Mouse (Mus musculus) kidney, embryonic 16.5 days (tissue): Measurements from ENCODE around the gene Itgb3. TPM values are rescaled to one million over a fixed set of nuclear protein-coding genes. Genes with fewer than 3 reads are reported as not detected.

Experiments
- ATAC-seq: fragments of 200-750 bp; cut with Nextera tagmentation; 2 replicates; pipeline ENCODE4 v1.8.0; 2017; ENCODE audit warnings: moderate TSS enrichment; ENCODE audit not compliant: low FRiP score, low TSS enrichment
- H3K27ac ChIP-seq: fragments of 300-500 bp; sonication (generic); 2 replicates; pipeline ENCODE4 v1.5.1; 2014; ENCODE audit warnings: low read length
- H3K27me3 ChIP-seq: fragments of 300-500 bp; sonication (generic); 2 replicates; pipeline ENCODE4 v1.6.1; 2014; ENCODE audit warnings: low read length, control low read depth, mixed read lengths; ENCODE audit not compliant: insufficient read depth
- H3K36me3 ChIP-seq: fragments of 300-500 bp; sonication (generic); 2 replicates; pipeline ENCODE4 v1.6.1; 2014; ENCODE audit warnings: low read length, control low read depth, mixed read lengths; ENCODE audit not compliant: insufficient read depth
- H3K4me1 ChIP-seq: fragments of 300-500 bp; sonication (generic); 2 replicates; pipeline ENCODE4 v1.6.1; 2014; ENCODE audit warnings: low read length, control low read depth, mixed read lengths; ENCODE audit not compliant: insufficient read depth
- H3K4me2 ChIP-seq: fragments of 300-500 bp; sonication (generic); replicated peaks from 2 replicates; pipeline ENCODE4 v1.6.1; 2014; ENCODE audit warnings: low read depth, low read length
- H3K4me3 ChIP-seq: fragments of 300-500 bp; sonication (generic); 2 replicates; pipeline ENCODE4 v1.5.1; 2014; ENCODE audit warnings: mild to moderate bottlenecking, low read length
- H3K9ac ChIP-seq: fragments of 300-500 bp; sonication (generic); replicated peaks from 2 replicates; pipeline ENCODE4 v1.6.1; 2014; ENCODE audit warnings: low read length
- H3K9me3 ChIP-seq: fragments of 300-500 bp; sonication (generic); 2 replicates; pipeline ENCODE4 v1.6.1; 2016; ENCODE audit warnings: low read length, control low read depth
- WGBS: fragments of 180-500 bp; shearing (Covaris S2); extraction: QIAGEN DNeasy Blood & Tissue Kit; methylation state at CpG from one replicate; pipeline ENCODE4 v1.1.7; 2014; 5-methylcytosine and 5-hydroxymethylcytosine counted together
- polyA plus RNA-seq: library from polyadenylated mRNA; unstranded; fragments of >200 nt; fragmentation: Nextera tagmentation; extraction: Ambion mirVana; gene quantifications from 2 replicates; pipeline ENCODE4 v1.2.1, GENCODE M21; 2015

The Itgb3 gene
- polyA plus RNA-seq, 1 experiment from 2014 or later = 3.1 TPM

GRCm38 (mm10) chr11:104645402-104645801, 37.6 kb downstream of the Itgb3 start:
- WGBS = 92% methylated on average over 6 of the region's 6 CpGs
- no peak overlapping the region for H3K4me2 ChIP-seq

GRCm38 (mm10) chr11:104646173-104646572, 38.4 kb downstream of the Itgb3 start:
- no peaks in the 10 kb centered on the region for H3K36me3 ChIP-seq
- no peak for ATAC-seq
- H3K9me3 ChIP-seq = no peaks in the 10 kb centered on the region
- H3K9ac ChIP-seq = no peak overlapping the region
- H3K4me1 ChIP-seq = no peaks in the 10 kb centered on the region
- no peak overlapping the region for H3K27ac ChIP-seq
- no peaks in the 10 kb centered on the region for H3K27me3 ChIP-seq
- no peak overlapping the region for H3K4me2 ChIP-seq
- WGBS = 72% methylated on average over 4 of the region's 4 CpGs
- no peak overlapping the region for H3K4me3 ChIP-seq

More at GRCm38 (mm10) chr11:104645402-104645801, 37.6 kb downstream of the Itgb3 start:
- no peak for ATAC-seq
- no peaks in the 10 kb centered on the region for H3K9me3 ChIP-seq
- no peaks in the 10 kb centered on the region for H3K27me3 ChIP-seq
- no peak overlapping the region for H3K4me3 ChIP-seq
- no peaks in the 10 kb centered on the region for H3K36me3 ChIP-seq
- H3K9ac ChIP-seq = no peak overlapping the region
- no peaks in the 10 kb centered on the region for H3K4me1 ChIP-seq
- no peak overlapping the region for H3K27ac ChIP-seq

- ATAC-seq = no peak
- Histone ChIP-seq H3K27ac (no peak overlapping the region), H3K27me3 (no peaks in the 10 kb centered on the region)
These were observed 38.8 kb downstream of the Itgb3 start for GRCm38 (mm10) chr11:104646611-104647010.

GRCm38 (mm10) chr11:104647188-104647867, 39.5 kb downstream of the Itgb3 start:
- no peak for ATAC-seq
- Histone ChIP-seq H3K27me3 (no peaks in the 10 kb centered on the region), H3K27ac (no peak overlapping the region), H3K9me3 (no peaks in the 10 kb centered on the region), H3K4me3 (no peak overlapping the region), H3K4me1 (no peaks in the 10 kb centered on the region), H3K9ac (no peak overlapping the region), H3K4me2 (no peak overlapping the region), H3K36me3 (no peaks in the 10 kb centered on the region)
- WGBS = 73% methylated on average over 8 of the region's 8 CpGs

More at GRCm38 (mm10) chr11:104646611-104647010, 38.8 kb downstream of the Itgb3 start:
- no peak overlapping the region for H3K9ac ChIP-seq
- WGBS = 74% methylated on average over 3 of the region's 5 CpGs
- no peak overlapping the region for H3K4me3 ChIP-seq
- no peaks in the 10 kb centered on the region for H3K36me3 ChIP-seq
- H3K4me2 ChIP-seq = no peak overlapping the region
- H3K4me1 ChIP-seq = no peaks in the 10 kb centered on the region
- H3K9me3 ChIP-seq = no peaks in the 10 kb centered on the region

GRCm38 (mm10) chr11:104648571-104648970, 40.8 kb downstream of the Itgb3 start:
- H3K4me3 ChIP-seq = no peak overlapping the region
- 69% methylated on average over 3 of the region's 3 CpGs for WGBS
- no peaks in the 10 kb centered on the region for H3K4me1 ChIP-seq
- H3K27me3 ChIP-seq = no peaks in the 10 kb centered on the region
- H3K4me2 ChIP-seq = no peak overlapping the region
- H3K27ac ChIP-seq = no peak overlapping the region
- no peaks in the 10 kb centered on the region for H3K9me3 ChIP-seq
- ATAC-seq = no peak
- H3K36me3 ChIP-seq = no peaks in the 10 kb centered on the region
- no peak overlapping the region for H3K9ac ChIP-seq

GRCm38 (mm10) chr11:104660599-104660998, 52.8 kb downstream of the Itgb3 start:
- Histone ChIP-seq H3K27ac (no peak overlapping the region), H3K4me1 (0 out of 2 replicates have a peak, but pooled peaks cover 7% of the 10 kb centered on the region), H3K4me2 (no peak overlapping the region), H3K4me3 (no peak overlapping the region), H3K27me3 (no peaks in the 10 kb centered on the region), H3K36me3 (no peaks in the 10 kb centered on the region), H3K9me3 (peaks cover 5% of the 10 kb centered on the region; the same call in 1 of the 2 replicates), H3K9ac (no peak overlapping the region)
- WGBS = 88% methylated on average over 4 of the region's 4 CpGs
- no peak for ATAC-seq

GRCm38 (mm10) chr11:104661106-104661505, 53.3 kb downstream of the Itgb3 start:
- Histone ChIP-seq H3K9me3 (peaks cover 5% of the 10 kb centered on the region; the same call in 1 of the 2 replicates), H3K36me3 (no peaks in the 10 kb centered on the region), H3K27me3 (no peaks in the 10 kb centered on the region), H3K4me1 (0 out of 2 replicates have a peak, but pooled peaks cover 7% of the 10 kb centered on the region), H3K4me2 (no peak overlapping the region), H3K27ac (no peak overlapping the region), H3K9ac (no peak overlapping the region), H3K4me3 (no peak overlapping the region)
- WGBS = 64% methylated on average over 5 of the region's 5 CpGs
- no peak for ATAC-seq

- no peaks in the 10 kb centered on the region for H3K27me3 ChIP-seq
- H3K4me2 ChIP-seq = no peak overlapping the region
- no peak overlapping the region for H3K4me3 ChIP-seq
- 73% methylated on average over 20 of the region's 20 CpGs for WGBS
- 0 out of 2 replicates have a peak, but pooled peaks cover 7% of the 10 kb centered on the region for H3K4me1 ChIP-seq
- H3K9me3 ChIP-seq = peaks cover 5% of the 10 kb centered on the region; the same call in 1 of the 2 replicates
- H3K9ac ChIP-seq = no peak overlapping the region
- no peak for ATAC-seq
- H3K36me3 ChIP-seq = no peaks in the 10 kb centered on the region
- no peak overlapping the region for H3K27ac ChIP-seq
These were observed 53.9 kb downstream of the Itgb3 start for GRCm38 (mm10) chr11:104661531-104662205.

- WGBS = 74% methylated on average over 11 of the region's 11 CpGs
- ATAC-seq = no peak
- H3K27me3 ChIP-seq = no peaks in the 10 kb centered on the region
These were observed 54.8 kb downstream of the Itgb3 start for GRCm38 (mm10) chr11:104662573-104662972.

More at GRCm38 (mm10) chr11:104662573-104662972, 54.8 kb downstream of the Itgb3 start:
- H3K9me3 ChIP-seq = peaks cover 5% of the 10 kb centered on the region; the same call in 1 of the 2 replicates
- no peak overlapping the region for H3K4me3 ChIP-seq
- H3K9ac ChIP-seq = no peak overlapping the region
- no peaks in the 10 kb centered on the region for H3K36me3 ChIP-seq
- H3K27ac ChIP-seq = no peak overlapping the region
- 0 out of 2 replicates have a peak, but pooled peaks cover 7% of the 10 kb centered on the region for H3K4me1 ChIP-seq
- H3K4me2 ChIP-seq = no peak overlapping the region
